Mouse (Mus musculus): ENCODE measurements around the gene Lrmp. TPM values are rescaled to one million over a fixed set of nuclear protein-coding genes. Genes with fewer than 3 reads are reported as not detected.

The Lrmp gene
- total RNA-seq (2023): 100 to 1,000 TPM; 346 to 422 TPM

GRCm38 (mm10) chr6:145115476-145116097 is at the start of gene Lrmp:
TSS of gene Lrmp (plus strand) at chr6:145115653.

GRCm38 (mm10) chr6:145075548-145076224 is 39.8 kb upstream of the Lrmp start, which contains the start of gene Bcat1:
TSS of gene Bcat1 (minus strand) at chr6:145076184.

GRCm38 (mm10) chr6:145210816-145211338 is 95.4 kb downstream of the Lrmp start, which contains the start of the genes Casc1 and Etfrf1:
TSS of gene Casc1 (minus strand) at chr6:145211005.
TSS of gene Etfrf1 (plus strand) at chr6:145211134.

Other genes starting within 250 kb of the Lrmp start
- gene Bcat1, start 39.5 kb upstream of the Lrmp start, total RNA-seq (2023): 1 to 10 TPM in 1 of 2 experiments, under 1 TPM in 1; 0.38 to 1.8 TPM
- gene Casc1, start 95.4 kb downstream of the Lrmp start, total RNA-seq (2023): 1 to 10 TPM; 1.3 to 3.2 TPM
- 10 to 100 TPM; 13.9 to 15.9 TPM for gene Etfrf1, start 95.5 kb downstream of the Lrmp start, total RNA-seq (2023)
- 100 to 1,000 TPM; 116 to 125 TPM for gene Kras, start 134.6 kb downstream of the Lrmp start, total RNA-seq (2023)

All from B cell, adult 67 days (primary cell).